Mouse (Mus musculus): Measurements from ENCODE around the gene 0610030E20Rik. TPM values are rescaled to one million over a fixed set of nuclear protein-coding genes. Genes with fewer than 3 reads are reported as not detected.

0610030E20Rik gene
- polyA plus RNA-seq, 1 experiment from 2014 or later, result 20.2 TPM

Other genes with a start within 250 kb of the 0610030E20Rik start
- gene St3gal5, start 249.7 kb upstream of the 0610030E20Rik start, polyA plus RNA-seq (2014; fragmentation: Nextera tagmentation; extraction: Ambion mirVana), result 27.8 and 33.0 TPM in 2 replicates
- gene Atoh8, start 111.7 kb upstream of the 0610030E20Rik start, polyA plus RNA-seq (2014; fragmentation: Nextera tagmentation; extraction: Ambion mirVana), result 22.3 and 22.9 TPM in 2 replicates
- gene Sftpb, start 42.7 kb upstream of the 0610030E20Rik start, polyA plus RNA-seq (2014; fragmentation: Nextera tagmentation; extraction: Ambion mirVana), result not detected in 2 replicates
- 98.7 and 101 TPM in 2 replicates for gene Usp39, start 2.1 kb upstream of the 0610030E20Rik start, polyA plus RNA-seq (2014; fragmentation: Nextera tagmentation; extraction: Ambion mirVana)
- 10.7 and 10.8 TPM in 2 replicates for gene Tmem150a, start 8.1 kb downstream of the 0610030E20Rik start, polyA plus RNA-seq (2014; fragmentation: Nextera tagmentation; extraction: Ambion mirVana)
- gene Rnf181, start 19.6 kb downstream of the 0610030E20Rik start, polyA plus RNA-seq (2014; fragmentation: Nextera tagmentation; extraction: Ambion mirVana), result 92.1 and 96.0 TPM in 2 replicates
- gene Vamp5, start 33.2 kb downstream of the 0610030E20Rik start, polyA plus RNA-seq (2014; fragmentation: Nextera tagmentation; extraction: Ambion mirVana), result 15.2 and 17.0 TPM in 2 replicates
- gene Vamp8, start 43.4 kb downstream of the 0610030E20Rik start, polyA plus RNA-seq (2014; fragmentation: Nextera tagmentation; extraction: Ambion mirVana), result 81.4 and 87.4 TPM in 2 replicates
- 16.0 and 17.9 TPM in 2 replicates for gene Ggcx, start 67.0 kb downstream of the 0610030E20Rik start, polyA plus RNA-seq (2014; fragmentation: Nextera tagmentation; extraction: Ambion mirVana)
- gene Mat2a, start 92.2 kb downstream of the 0610030E20Rik start, polyA plus RNA-seq (2014; fragmentation: Nextera tagmentation; extraction: Ambion mirVana), result 490 and 507 TPM in 2 replicates
- gene Sh2d6, start 174.4 kb downstream of the 0610030E20Rik start, polyA plus RNA-seq (2014; fragmentation: Nextera tagmentation; extraction: Ambion mirVana), result 0.17 TPM in 1 of 2 replicates, not detected in the other
- 24.5 and 26.5 TPM in 2 replicates for gene Capg, start 197.1 kb downstream of the 0610030E20Rik start, polyA plus RNA-seq (2014; fragmentation: Nextera tagmentation; extraction: Ambion mirVana)

Data from limb, embryonic 11.5 days (tissue).